Mouse (Mus musculus) C2C12 (cell line): ENCODE data around the gene Adgra3. TPM values are rescaled to one million over a fixed set of nuclear protein-coding genes. Genes with fewer than 3 reads are reported as not detected.

Experiments
- H3K27me3 ChIP-seq: one replicate; pipeline ENCODE4 v1.6.1; 2011; ENCODE audit not compliant: control insufficient read depth, insufficient read depth, insufficient read length
- H3K36me3 ChIP-seq: one replicate; pipeline ENCODE4 v1.6.1; 2011; ENCODE audit not compliant: control insufficient read depth, insufficient read depth
- H3K4me3 ChIP-seq: one replicate; pipeline ENCODE4 v1.5.1; 2011; ENCODE audit warnings: mild to moderate bottlenecking, control low read depth; ENCODE audit not compliant: poor library complexity, insufficient read depth, severe bottlenecking
- H3K79me2 ChIP-seq: one replicate; pipeline ENCODE4 v1.6.1; 2011; ENCODE audit not compliant: control insufficient read depth, insufficient read depth
- H3K79me3 ChIP-seq: one replicate; pipeline ENCODE4 v1.6.1; 2011; ENCODE audit warnings: low read depth, control low read depth
- H3ac ChIP-seq: one replicate; pipeline ENCODE3; 2011; ENCODE audit warnings: low read depth; ENCODE audit not compliant: control insufficient read depth, insufficient read length
- CEBPB ChIP-seq: IDR thresholded peaks from one replicate; pipeline ENCODE4 v1.6.1; 2011; ENCODE audit warnings: low read depth, mild to moderate bottlenecking, control low read depth, moderate library complexity
- CTCF ChIP-seq: IDR thresholded peaks from one replicate; pipeline ENCODE4 v1.5.1; 2011; ENCODE audit not compliant: control insufficient read depth, insufficient read depth, insufficient read length
- FOSL1 ChIP-seq: IDR thresholded peaks from one replicate; pipeline ENCODE4 v1.8.0; 2011; ENCODE audit warnings: mild to moderate bottlenecking, low read length; ENCODE audit not compliant: poor library complexity, insufficient read depth, severe bottlenecking
- MAX ChIP-seq: IDR thresholded peaks from one replicate; pipeline ENCODE4 v1.6.1; 2011; ENCODE audit warnings: mild to moderate bottlenecking, control low read depth
- MYOD1 ChIP-seq: IDR thresholded peaks from one replicate; pipeline ENCODE4 v1.6.1; 2011; ENCODE audit warnings: low read depth; ENCODE audit not compliant: control insufficient read depth, insufficient read length
- MYOG ChIP-seq: IDR thresholded peaks from one replicate; pipeline ENCODE4 v1.6.1; 2011; ENCODE audit not compliant: control insufficient read depth, insufficient read length; ENCODE audit errors: extremely low read depth
- USF1 ChIP-seq: IDR thresholded peaks from one replicate; pipeline ENCODE4 v1.6.1; 2011; ENCODE audit warnings: low read depth, mild to moderate bottlenecking, control low read depth, moderate library complexity
- polyA plus RNA-seq: library from polyadenylated mRNA; unstranded; fragments of >200 nt; fragmentation: generic; extraction: Trizol; gene quantifications from one replicate; pipeline ENCODE4 v1.2.1, GENCODE M21; 2012; ENCODE audit warnings: missing spikeins

The Adgra3 gene
- polyA plus RNA-seq, 1 experiment: 28.9 TPM

GRCm38 (mm10) chr5:49967726-49968125 lies 91.1 kb downstream of the Adgra3 start:
- H3K79me2 ChIP-seq: no peaks in the 10 kb centered on the region
- no peaks in the 10 kb centered on the region for H3K27me3 ChIP-seq
- peak; percentile 24 for TF ChIP-seq MYOD1
- no peak for TF ChIP-seq CEBPB
- TF ChIP-seq MYOG: no peak
- H3K36me3 ChIP-seq: peaks cover 27% of the 10 kb centered on the region
- H3ac ChIP-seq: no peak overlapping the region
- no peaks in the 10 kb centered on the region for H3K79me3 ChIP-seq
- H3K4me3 ChIP-seq: no peak overlapping the region

- Histone ChIP-seq H3K79me2 (no peaks in the 10 kb centered on the region), H3K27me3 (no peaks in the 10 kb centered on the region), H3K4me3 (no peak overlapping the region), H3ac (no peak overlapping the region), H3K36me3 (peaks cover 22% of the 10 kb centered on the region), H3K79me3 (no peaks in the 10 kb centered on the region)
- TF ChIP-seq CEBPB: no peak
- no peak for TF ChIP-seq USF1
- no peak for TF ChIP-seq CTCF
- TF ChIP-seq MYOG: no peak
- no peak for TF ChIP-seq MAX
- TF ChIP-seq FOSL1: no peak
- no peak for TF ChIP-seq MYOD1
Observed at GRCm38 (mm10) chr5:49965810-49966209, 93.0 kb downstream of the Adgra3 start.

GRCm38 (mm10) chr5:49961478-49962431 lies 97.1 kb downstream of the Adgra3 start:
- no peak for TF ChIP-seq MYOD1
- no peak for TF ChIP-seq FOSL1
- TF ChIP-seq CTCF: no peak
- TF ChIP-seq MAX: no peak
- no peak for TF ChIP-seq MYOG
- no peak for TF ChIP-seq CEBPB
- TF ChIP-seq USF1: no peak
- Histone ChIP-seq H3ac (no peak overlapping the region), H3K36me3 (peaks cover 30% of the 10 kb centered on the region), H3K4me3 (no peak overlapping the region), H3K79me3 (no peaks in the 10 kb centered on the region), H3K27me3 (no peaks in the 10 kb centered on the region), H3K79me2 (no peaks in the 10 kb centered on the region)

GRCm38 (mm10) chr5:49936354-49936753 lies 122.5 kb downstream of the Adgra3 start:
- H3K27me3 ChIP-seq: no peaks in the 10 kb centered on the region
- no peaks in the 10 kb centered on the region for H3K36me3 ChIP-seq
- H3K79me2 ChIP-seq: no peaks in the 10 kb centered on the region
- no peak overlapping the region for H3ac ChIP-seq
- H3K79me3 ChIP-seq: no peaks in the 10 kb centered on the region
- TF ChIP-seq MAX (no peak), CEBPB (no peak), MYOD1 (no peak), MYOG (no peak), USF1 (no peak)
- no peak overlapping the region for H3K4me3 ChIP-seq

- Histone ChIP-seq H3K79me2 (no peaks in the 10 kb centered on the region), H3K79me3 (no peaks in the 10 kb centered on the region), H3K4me3 (no peak overlapping the region), H3K27me3 (no peaks in the 10 kb centered on the region), H3K36me3 (no peaks in the 10 kb centered on the region), H3ac (no peak overlapping the region)
- no peak for TF ChIP-seq FOSL1
- no peak for TF ChIP-seq MYOG
Observed at GRCm38 (mm10) chr5:49924712-49925111, 134.1 kb downstream of the Adgra3 start.

- Histone ChIP-seq H3K4me3 (no peak overlapping the region), H3K79me3 (no peaks in the 10 kb centered on the region), H3K27me3 (no peaks in the 10 kb centered on the region), H3K79me2 (no peaks in the 10 kb centered on the region), H3ac (no peak overlapping the region), H3K36me3 (no peaks in the 10 kb centered on the region)
- TF ChIP-seq CEBPB (no peak), FOSL1 (no peak), MAX (no peak), MYOD1 (no peak), CTCF (no peak), MYOG (no peak), USF1 (no peak)
Observed at GRCm38 (mm10) chr5:49915695-49916106, 143.1 kb downstream of the Adgra3 start.
